Mouse (Mus musculus) gastrocnemius, postnatal 25 days (tissue): ENCODE data around the gene Dbr1. TPM values are rescaled to one million over a fixed set of nuclear protein-coding genes. Genes with fewer than 3 reads are reported as not detected.

Source experiments
- DNase-seq: peaks from one replicate; pipeline ENCODE4 v3.0.0; 2022
- total RNA-seq, 2 experiments: library from RNA; stranded (reverse); gene quantifications; 1 replicate in 1 of 2; 2 replicates in 1 of 2; pipeline ENCODE4 v1.2.3; 2021

The Dbr1 gene
- total RNA-seq, 2 experiments from 2014 or later, result 4.1 to 4.3 TPM

DNA sequence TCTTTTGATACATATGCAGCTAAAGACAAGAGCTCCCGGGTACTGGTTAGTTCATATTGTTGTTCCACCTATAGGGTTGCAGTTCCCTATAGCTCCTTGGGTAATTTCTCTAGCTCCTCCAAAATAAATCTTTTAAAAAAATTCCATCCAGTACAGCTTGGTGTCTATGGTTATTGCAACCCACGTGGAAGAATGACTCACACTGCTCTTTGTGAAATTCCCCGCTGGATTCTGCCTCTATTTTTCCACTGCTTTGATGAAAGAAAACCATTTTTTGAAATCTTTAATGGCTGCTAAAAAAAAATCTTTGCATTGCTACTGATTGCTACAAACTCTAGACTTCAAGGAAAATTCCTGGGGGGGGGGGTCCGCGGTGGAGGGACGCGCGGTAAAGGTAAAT lies 44.1 kb downstream of the Dbr1 start:
- no peak for DNase-seq

DNA sequence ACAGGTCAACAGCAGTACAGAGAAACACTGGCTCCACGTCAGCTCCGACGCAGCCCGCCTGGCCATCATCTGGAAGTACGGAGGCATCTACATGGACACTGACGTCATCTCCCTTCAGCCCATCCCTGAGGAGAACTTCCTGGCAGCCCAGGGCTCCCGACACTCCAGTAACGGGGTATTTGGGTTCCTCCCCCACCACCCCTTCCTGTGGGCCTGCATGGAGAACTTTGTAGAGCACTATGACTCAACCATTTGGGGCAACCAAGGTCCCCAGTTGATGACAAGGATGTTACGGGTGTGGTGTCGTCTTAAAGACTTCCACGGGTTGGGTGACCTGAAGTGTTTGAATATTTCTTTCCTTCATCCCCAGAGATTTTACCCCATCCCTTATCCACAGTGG lies 44.6 kb downstream of the Dbr1 start:
- DNase-seq, result no peak

DNA sequence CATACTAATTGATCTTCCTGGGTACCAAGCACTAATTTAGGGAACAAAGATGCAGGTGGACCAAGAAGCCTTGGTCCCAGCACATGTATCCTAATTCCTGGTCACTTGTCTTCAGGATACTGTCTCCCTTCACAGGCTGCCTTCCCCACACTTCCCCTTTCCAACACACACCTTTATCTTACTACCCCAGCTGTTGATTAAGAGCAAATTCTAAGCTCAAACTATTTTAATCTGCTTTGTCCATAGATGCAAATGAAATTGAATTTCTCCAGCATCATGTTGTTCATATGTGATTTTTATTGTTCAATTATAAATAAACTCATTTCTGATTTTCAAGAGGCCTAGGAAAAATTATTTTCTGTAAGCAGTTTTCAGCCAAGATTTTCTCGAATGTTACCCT lies 46.4 kb downstream of the Dbr1 start:
- DNase-seq, result no peak

DNA sequence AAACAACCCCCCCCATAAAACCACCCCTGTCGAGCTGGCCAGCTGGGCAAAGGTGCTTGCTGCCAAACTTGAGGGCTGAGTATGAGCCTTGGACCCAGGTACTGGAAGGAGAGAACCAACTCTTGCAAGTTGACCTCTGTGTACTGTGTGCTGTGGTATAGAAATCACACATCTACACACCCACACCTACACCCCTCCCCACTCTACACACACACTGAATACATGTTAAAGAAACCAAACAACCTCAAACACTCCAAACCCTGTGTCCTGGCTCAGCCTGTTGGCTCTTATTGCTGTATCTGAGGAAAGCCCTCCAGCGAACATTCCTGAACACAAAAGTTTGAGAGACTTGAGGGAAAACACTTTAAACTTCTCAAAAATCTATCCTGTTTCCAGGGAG lies 47.4 kb downstream of the Dbr1 start:
- DNase-seq, result no peak

DNA sequence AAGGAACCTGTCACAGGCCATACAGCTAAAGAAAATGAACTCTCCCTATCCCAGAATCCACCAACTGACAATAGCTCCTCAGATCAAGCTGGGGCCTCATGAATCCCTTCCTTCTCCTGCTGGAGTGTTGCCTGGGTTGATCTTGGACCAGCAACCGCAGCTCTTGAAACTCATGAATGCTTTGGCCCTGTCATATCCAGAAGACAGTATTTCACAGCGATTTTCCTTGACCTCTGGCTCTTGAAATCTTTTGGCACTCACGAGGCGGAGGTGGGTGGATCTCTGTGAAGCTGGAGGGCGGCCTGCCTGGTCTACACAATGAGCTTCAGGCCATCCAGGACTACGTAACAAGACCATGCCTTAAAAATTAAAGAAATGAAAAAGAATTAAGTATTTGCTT lies 48.5 kb downstream of the Dbr1 start:
- peak; percentile 12 for DNase-seq

DNA sequence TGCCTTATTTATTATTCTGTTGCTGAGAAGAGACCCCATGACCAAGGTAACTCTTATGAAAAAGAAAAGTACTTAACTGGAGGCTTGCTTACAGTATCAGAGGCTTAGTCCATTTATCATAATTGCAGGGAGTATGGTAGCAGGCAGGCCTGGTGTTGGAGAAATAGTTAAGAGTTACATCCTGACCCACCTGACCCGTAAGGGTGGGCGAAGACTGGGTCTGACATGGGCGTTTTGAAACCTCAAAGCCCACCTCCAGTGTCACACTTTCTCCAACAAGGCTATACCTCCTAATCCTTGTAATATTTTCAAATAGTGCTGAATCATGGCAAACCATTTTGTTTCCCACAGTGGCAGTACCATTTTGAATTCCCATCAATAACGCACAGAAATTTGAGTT lies 53.0 kb downstream of the Dbr1 start:
- no peak for DNase-seq

DNA sequence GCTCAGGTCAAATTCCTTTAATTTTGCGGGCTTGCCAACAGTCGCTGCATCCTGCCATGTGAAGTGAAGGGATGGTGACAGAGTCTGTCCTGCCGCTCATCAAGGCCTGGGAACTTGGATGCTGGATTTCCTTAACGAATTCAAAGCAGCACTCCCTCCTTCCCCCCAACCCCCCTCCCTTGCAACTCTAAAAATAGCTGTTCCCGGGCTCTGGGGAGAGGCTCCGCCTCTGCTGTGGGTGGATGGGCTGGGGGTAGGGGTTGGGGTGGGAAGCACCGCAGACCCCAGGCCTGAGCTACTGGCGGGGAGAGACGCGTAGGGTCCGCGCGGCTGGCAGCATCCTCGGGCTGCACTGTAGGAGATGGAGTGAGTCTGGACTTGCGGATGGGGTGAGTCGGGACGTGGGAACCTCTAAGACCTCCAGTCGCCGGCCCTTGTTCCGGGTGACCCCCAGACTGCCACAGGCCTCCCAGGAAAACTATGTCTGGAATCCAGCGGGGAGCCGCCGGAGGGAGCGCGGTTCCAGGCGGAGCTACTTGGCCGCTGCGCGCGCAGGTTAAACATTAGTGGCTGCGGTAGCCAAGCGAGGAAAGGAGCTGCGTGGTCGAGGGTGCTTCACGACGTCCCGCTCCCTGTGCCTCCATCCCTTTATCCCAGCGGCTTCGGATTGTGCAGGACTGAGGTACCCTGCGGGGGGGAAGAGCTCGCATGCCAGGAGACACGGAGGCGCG lies 53.8 kb downstream of the Dbr1 start, which contains the start of gene Dzip1l:
TSS of gene Dzip1l (plus strand) at position 216 of the 731 bp plus-strand sequence.
- DNase-seq, result peak; percentile 42

DNA sequence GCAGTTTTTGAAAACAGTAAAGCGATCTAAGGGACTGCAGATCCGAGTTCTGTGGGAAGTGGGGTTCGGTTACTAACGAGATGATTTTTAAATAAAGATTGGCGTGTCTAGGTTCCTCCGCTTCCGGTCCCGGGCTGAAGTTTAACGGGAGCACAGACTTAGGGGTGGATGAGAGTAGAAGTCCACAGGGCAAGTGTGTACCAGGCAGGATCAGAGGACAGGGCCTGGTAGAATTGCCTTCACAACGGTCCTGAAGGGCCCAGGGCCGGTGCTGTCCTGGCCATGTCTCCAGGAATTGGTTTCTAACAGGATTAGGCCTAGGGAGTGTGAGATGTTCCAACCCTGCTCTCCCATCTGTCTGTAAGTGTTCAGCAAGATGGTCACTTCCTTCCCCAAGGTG lies 54.5 kb downstream of the Dbr1 start:
- peak; percentile 10 for DNase-seq

DNA sequence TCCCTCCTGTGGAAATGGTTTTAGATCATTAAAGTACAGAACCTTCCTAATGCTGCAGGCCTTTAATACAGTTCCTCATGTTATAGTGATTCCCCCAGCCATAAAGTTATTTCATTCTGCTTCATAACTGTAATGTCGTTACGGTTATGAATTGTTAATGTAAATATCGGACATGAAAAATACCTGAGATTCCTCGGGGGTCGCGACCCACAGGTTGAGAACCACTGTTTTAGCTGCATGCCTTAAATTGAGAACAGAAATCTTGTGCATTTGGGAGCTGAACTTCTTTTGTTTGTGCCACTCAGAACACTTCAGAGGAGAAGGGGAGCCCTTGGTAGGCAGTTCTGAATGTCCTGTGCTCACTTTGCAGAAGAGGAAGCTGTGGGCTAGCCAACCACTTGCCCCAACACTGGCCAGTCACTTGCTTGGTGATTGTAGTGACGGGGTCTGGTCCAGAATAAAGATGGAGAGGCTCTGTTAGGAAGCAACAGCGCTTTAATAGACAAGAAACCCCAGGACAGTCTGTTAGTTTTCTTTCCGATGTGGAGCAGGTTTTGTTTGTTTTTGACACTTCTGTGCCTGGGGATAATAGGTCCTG lies 55.0 kb downstream of the Dbr1 start:
- no peak for DNase-seq

DNA sequence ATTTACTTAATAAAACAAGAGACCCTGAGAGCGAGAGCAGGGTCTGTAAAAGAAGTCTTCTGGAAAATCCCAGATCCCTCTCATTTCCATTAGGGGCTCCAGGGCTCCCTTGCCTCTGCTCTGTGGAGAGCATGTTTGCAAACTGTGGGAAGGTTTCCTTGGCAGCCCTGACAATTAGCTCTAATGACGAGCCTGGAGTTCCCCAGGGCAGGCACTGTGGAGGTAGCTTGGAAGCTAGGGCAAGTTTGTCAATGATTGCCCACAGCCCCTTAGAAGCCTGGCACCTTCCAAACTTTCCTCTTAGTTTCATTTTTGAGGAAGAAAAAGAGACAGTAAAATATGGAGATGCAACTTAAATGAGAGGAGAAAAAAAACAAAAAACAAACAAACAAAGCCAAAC lies 56.2 kb downstream of the Dbr1 start:
- no peak for DNase-seq

DNA sequence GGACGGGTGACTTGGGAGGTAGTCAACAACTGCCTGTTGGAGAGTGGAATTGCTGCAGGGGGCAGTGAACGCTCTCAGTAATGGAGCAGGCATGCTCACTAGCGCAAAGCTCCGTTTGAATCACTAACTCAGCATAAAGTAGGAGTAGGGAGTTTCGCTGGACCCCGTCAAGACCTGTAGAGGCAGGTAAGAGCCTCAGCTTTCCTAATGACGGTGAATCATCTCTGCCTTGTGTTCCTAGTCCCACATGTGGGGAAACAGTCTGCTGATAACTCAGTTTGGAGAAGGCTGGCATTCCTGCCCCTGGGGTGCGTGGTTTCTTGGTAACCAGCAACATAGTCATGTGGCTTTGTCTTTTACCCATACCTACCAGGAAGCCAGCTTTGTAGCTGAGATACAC lies 56.7 kb downstream of the Dbr1 start:
- no peak for DNase-seq

Other genes starting within 250 kb of the Dbr1 start
- gene Esyt3, start 217.2 kb upstream of the Dbr1 start, total RNA-seq, result under 1 TPM in 1 of 2 experiments, not detected in 1; 0.16 TPM
- gene Mras, start 138.4 kb upstream of the Dbr1 start, total RNA-seq, result 1 to 10 TPM; 4.1 to 6.8 TPM
- not detected for gene Nme9, start 124.3 kb upstream of the Dbr1 start, total RNA-seq
- 10 to 100 TPM; 24.3 to 26.8 TPM for gene Armc8, start 6.9 kb upstream of the Dbr1 start, total RNA-seq
- gene A4gnt, start 36.7 kb downstream of the Dbr1 start, total RNA-seq, result not detected
- 1 to 10 TPM; 1.9 to 2.0 TPM for gene Dzip1l, start 53.7 kb downstream of the Dbr1 start, total RNA-seq
- not detected for gene Cldn18, start 141.5 kb downstream of the Dbr1 start, total RNA-seq